Mouse (Mus musculus): Measurements from ENCODE around the gene Gm17026. TPM values are rescaled to one million over a fixed set of nuclear protein-coding genes. Genes with fewer than 3 reads are reported as not detected.
"Not testable (repeated sequence)": the region's sequence is repeated elsewhere in the genome, so short reads cannot be mapped to it uniquely, and the experiment has no call there.

Gm17026 gene
- total RNA-seq (2021) = not detected
- long read RNA-seq, experiment 1 = 0 reads
- long read RNA-seq, experiment 2 = 0 reads

DNA sequence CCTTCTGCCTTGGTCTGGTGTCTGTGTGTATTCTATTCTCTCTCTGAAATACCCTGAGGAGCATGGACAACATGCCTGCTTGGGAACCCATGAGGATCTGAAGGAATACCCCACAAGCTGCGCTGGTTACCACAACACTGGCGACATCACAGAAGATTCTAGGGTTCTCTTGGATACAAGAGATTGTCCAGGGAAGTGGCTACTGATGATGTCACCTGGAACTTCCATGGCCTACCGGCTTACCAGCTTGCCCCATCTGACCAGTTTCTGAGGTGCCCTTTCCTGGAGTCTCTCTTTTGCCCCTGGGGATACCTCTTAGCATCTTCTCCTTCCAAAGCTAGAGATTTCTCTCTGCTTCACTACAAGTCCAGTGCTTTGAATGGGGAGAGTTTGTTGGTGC, at the start of gene Gm17026:
Gene Gm17026, minus strand, starts transcription at position 101 of the 400 bp plus-strand sequence.
- not testable (repeated sequence) for DNase-seq (ENCODE audit: low spot score in 2 of 2)

DNA sequence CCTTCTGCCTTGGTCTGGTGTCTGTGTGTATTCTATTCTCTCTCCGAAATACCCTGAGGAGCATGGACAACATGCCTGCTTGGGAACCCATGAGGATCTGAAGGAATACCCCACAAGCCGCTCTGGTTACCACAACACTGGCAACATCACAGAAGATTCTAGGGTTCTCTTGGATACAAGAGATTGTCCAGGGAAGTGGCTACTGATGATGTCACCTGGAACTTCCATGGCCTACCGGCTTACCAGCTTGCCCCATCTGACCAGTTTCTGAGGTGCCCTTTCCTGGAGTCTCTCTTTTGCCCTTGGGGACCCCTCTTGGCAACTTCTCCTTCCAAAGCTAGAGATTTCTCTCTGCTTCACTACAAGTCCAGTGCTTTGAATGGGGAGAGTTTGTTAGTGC, 37.4 kb upstream of the Gm17026 start, which contains the start of gene Gm9611:
Gene Gm9611, minus strand, starts transcription at position 101 of the 400 bp plus-strand sequence.
- DNase-seq (ENCODE audit: low spot score in 2 of 2) = not testable (repeated sequence)

DNA sequence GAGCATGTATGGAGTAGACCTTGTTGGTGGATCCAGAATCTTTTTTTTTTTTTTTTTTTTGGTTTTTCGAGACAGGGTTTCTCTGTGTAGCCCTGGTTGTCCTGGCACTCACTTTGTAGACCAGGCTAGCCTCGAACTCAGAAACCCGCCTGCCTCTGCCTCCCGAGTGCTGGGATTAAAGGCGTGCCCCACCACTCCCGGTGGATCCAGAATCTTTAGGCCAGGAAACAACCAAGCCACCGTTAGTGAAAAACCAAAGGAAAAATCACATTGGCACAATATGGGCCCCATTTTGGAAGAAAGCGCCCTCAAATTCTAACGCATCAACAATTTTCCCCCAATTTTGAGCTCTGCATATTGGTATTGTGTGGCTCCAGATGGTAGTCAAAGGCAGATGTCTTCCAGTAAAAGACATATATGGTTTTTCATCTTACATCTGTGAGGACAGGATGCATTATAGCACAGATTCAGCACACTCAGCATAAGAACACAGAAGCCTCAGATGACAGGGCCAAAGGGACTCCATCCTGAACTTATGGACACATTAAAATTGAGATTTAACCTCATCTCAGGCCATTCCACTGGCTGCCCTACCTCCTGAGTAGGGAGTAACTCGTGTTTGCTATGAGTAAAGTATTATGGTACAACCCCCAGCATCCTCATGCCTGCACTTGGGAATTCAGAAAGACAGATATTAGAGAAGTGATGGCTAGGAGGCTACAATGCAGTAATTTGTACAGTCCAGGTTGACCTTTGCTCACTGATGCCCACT, 42.9 kb downstream of the Gm17026 start:
- peak in 1 of 2 experiments; percentile 3 for DNase-seq (ENCODE audit: low spot score in 2 of 2)

Small RNA genes lying within 50 kb of the gene (microRNA-seq; reads per million reads assigned to microRNA genes)
- gene Gm25208 = 0 reads per million in 2 experiments
- gene Gm25892 = 0 reads per million in 2 experiments

Other genes starting within 250 kb of the Gm17026 start
- gene Gm7951, start 142.7 kb downstream of the Gm17026 start, total RNA-seq (2021) = not detected
- not detected for gene Gm17027, start 97.4 kb downstream of the Gm17026 start, total RNA-seq (2021)
- 1 to 10 TPM; 1.1 to 2.2 TPM for gene Gm3573, start 69.3 kb downstream of the Gm17026 start, total RNA-seq (2021)
- not detected for gene Gm9611, start 37.3 kb upstream of the Gm17026 start, total RNA-seq (2021)
- not detected for gene Gm7995, start 50.2 kb upstream of the Gm17026 start, total RNA-seq (2021)
- gene Gm8005, start 179.6 kb upstream of the Gm17026 start, total RNA-seq (2021) = not detected
- gene Gm8011, start 203.8 kb upstream of the Gm17026 start, total RNA-seq (2021) = not detected
- not detected for gene Gm8020, start 242.3 kb upstream of the Gm17026 start, total RNA-seq (2021)